Mouse (Mus musculus) fat pad, adult 2 months (tissue): ENCODE data around the gene 4921536K21Rik.
"Not testable (repeated sequence)": the region's sequence is repeated elsewhere in the genome, so short reads cannot be mapped to it uniquely, and the experiment has no call there.

Experiments
- DNase-seq: peaks from one replicate; pipeline ENCODE4 v3.0.0-alpha.2; 2011; ENCODE audit warnings: low read depth, low spot score; ENCODE audit errors: extremely low read depth

The 4921536K21Rik gene

GRCm38 (mm10) chr11:3911440-3911839 is 16.5 kb upstream of the 4921536K21Rik start:
- DNase-seq = not testable (repeated sequence)

GRCm38 (mm10) chr11:3910513-3911310 is 15.8 kb upstream of the 4921536K21Rik start:
- DNase-seq = no peak

DNA sequence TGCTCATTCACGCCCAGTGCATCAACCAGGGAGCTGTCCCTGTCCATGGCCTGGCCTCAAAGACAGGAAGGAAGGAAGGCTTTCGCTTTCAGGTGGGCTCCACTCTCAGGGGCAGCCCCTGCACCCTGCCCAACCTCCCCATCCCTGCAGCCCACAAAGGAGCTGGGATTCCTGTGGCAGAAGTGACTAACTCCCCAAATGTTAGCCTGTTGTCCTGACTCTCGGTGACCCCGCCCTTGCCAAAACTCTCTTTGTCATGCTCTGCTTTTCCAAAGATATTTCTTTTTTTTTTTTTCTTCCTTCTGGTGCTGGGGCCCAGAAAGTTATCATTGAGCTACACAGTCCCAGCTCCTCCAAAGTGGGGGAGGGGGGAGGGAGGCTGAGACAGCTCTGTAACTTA is 14.3 kb upstream of the 4921536K21Rik start:
- DNase-seq = no peak

GRCm38 (mm10) chr11:3905446-3905845 is 10.5 kb upstream of the 4921536K21Rik start:
- no peak for DNase-seq

DNA sequence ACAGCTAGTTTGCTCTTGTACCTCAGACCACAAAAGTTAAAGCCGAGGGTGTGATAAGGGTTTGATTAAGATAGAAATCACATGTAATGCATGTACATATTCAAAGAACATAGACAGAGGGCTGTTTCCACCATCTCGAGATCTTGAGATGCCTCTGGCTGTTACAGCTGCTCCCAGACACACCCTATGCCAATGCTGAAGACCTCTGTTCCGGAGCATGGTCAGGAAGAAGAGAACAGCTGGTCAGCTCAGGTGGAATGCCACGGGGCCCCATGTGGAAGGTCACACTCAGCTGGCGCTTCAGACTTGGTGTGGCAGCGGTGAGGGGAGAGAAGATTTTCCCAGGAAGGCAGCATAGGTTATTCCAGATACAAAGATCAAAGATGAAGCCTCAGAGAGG is 9.8 kb upstream of the 4921536K21Rik start:
- DNase-seq = no peak

- peak; percentile 96 for DNase-seq
These were observed 8.1 kb upstream of the 4921536K21Rik start for GRCm38 (mm10) chr11:3903046-3903445.

- no peak for DNase-seq
These were observed 7.6 kb upstream of the 4921536K21Rik start for GRCm38 (mm10) chr11:3902516-3902915.

- no peak for DNase-seq
These were observed 5.4 kb upstream of the 4921536K21Rik start for GRCm38 (mm10) chr11:3900296-3900695.

DNA sequence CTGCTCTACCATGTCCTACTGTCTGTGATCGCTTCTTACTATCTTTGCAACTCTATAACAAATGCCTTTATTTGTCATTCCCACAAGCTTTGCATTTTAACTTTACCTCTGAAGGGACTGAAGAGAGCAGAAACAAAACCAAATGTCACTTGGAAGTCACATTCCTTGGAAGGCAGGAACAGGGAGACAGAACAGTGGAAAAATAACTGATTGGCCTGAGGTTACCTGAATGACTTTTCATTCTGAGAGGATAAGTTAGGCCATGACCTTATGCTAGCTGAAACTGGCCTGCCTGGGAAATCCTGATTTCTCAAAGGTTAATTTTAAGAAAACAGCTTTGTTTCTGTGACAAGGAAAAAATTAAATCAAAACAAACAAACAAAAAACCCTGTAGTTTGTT is 1.0 kb upstream of the 4921536K21Rik start:
- no peak for DNase-seq

DNA sequence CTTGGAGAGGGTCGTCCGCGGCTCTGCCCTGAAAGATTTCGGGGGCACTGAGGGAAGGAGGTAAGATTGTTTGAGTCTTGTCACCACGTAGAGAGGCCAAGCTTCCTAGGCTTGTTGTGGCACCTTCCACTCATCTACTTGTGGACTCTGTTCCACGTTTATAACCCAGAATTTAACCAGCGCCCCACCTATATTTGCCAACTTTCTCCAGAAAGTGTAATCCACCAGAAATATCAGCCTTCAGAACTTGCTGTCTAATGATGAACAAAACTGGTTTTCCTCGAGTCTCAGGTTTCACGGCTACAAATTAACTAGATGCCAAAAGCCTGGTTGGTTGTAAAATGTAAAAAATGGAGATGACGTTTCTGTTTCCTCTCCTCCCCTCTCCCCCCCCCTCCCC is 560 bp upstream of the 4921536K21Rik start:
- DNase-seq = no peak

DNA sequence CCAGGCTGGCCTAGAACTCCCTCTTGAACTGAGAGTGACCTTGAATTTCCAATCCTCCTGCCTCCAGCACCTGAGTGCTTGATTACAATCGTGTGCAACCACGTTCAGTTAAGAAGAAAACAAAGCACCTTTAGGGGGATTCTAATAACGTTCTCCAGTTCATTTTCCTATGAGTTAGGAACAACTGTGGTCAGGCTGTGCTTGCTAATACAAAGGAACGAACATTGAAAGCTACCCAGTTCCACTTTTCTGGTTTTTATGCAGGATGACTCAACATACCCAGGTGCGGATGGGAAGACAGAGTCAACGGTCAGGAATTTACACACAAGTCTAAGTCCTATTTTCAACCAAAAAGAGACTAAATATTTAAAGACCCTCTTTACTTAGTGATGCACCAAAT is 928 bp downstream of the 4921536K21Rik start:
- no peak for DNase-seq

DNA sequence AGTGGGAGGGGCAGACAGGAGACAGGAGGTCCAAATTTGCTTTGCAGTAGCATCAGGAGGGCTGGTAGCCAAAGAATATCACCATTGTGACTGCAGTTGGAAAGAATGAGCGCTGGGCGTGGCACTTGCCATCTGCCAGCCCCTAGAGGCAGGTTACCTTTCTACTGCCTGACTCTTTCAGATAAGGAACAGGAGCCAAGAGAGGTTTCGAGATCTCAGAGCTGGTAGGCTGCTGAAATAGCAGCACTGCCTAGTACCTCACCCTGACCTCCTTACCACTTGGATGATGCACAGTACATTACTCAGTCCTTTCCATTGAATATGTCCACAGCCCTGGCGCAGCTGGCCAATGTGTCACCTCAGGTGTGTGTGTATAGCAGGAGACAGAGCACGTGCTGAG is 7.6 kb downstream of the 4921536K21Rik start:
- DNase-seq = peak; percentile 85

- DNase-seq = no peak
These were observed 11.2 kb downstream of the 4921536K21Rik start for GRCm38 (mm10) chr11:3883711-3884110.

GRCm38 (mm10) chr11:3879836-3880235 is 15.1 kb downstream of the 4921536K21Rik start:
- DNase-seq = no peak

GRCm38 (mm10) chr11:3878660-3879059 is 16.2 kb downstream of the 4921536K21Rik start:
- no peak for DNase-seq

- DNase-seq = no peak
These were observed 18.5 kb downstream of the 4921536K21Rik start for GRCm38 (mm10) chr11:3876419-3876818.

GRCm38 (mm10) chr11:3864343-3864742 is 30.6 kb downstream of the 4921536K21Rik start:
- DNase-seq = no peak

DNA sequence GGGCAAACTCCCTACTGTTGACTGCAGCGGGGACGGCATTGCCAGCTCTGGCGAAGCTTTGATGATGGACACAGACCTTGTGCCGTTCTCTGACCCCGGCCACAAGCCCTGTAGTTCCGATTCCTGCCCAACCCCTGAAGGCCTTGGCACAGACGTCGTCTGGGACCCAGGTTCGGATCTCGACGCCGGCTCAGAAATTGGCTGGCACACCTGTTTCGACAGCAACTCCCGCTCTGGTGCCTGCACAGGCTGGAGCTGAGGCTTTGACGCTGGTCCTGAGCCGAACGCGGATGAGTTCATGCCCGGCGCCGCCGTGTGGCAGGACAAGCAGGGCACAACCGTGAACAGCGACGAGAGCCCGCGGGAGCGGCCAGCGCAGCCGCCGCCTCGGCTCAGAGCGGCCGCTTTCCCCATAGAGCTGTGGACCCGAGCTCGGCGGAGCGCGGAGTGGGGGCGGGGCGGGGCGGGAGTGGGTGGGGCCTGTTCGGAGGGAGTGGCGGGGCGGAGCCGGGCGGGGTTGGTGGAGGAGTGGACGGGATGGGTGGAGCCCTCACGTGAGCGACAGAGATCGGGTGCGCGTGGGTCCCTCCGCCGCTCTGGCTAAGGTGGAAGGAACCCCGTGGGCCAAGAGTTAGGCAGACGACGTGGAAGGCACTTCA is 31.3 kb downstream of the 4921536K21Rik start, which contains the start of gene Osbp2:
Gene Osbp2 (minus strand): TSS at position 450 of the 659 bp plus-strand sequence.
- no peak for DNase-seq

DNA sequence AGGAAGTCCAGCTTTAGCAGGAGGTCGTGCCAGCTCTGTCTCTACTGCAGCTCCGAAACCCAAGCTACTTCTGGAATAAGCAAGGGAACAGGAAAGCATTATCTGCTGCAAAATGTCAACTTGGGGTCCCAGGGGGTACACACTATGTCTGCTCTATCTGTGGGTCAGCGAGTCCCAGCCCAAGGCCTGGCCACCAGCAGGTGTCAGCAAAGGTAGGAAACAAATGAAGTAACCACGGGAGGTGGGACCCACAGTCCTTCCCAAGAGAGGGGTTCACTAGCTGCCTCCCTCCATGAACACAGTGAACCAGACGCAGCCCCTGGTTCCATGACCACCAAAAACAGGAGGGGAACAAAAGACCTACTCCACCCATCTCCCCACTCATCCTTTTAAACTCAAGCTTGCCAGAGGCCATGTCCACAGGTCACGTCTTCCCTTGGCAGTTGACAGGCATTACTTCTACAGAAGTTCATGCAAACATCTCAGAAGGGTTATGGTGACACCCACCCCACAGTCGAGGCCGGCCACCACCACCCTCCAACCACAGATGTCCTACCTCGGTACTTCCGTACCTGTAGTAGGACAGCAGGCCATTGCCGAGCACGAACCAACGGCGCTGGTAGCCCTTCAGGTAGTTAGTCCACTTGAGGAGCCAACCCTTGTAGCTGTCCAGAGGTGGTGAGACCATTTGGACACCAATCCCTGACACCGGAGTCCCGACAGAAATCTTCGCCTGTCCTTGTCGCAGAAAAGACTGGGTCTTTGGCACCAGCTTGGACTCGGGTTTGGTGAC is 32.0 kb downstream of the 4921536K21Rik start:
- no peak for DNase-seq

DNA sequence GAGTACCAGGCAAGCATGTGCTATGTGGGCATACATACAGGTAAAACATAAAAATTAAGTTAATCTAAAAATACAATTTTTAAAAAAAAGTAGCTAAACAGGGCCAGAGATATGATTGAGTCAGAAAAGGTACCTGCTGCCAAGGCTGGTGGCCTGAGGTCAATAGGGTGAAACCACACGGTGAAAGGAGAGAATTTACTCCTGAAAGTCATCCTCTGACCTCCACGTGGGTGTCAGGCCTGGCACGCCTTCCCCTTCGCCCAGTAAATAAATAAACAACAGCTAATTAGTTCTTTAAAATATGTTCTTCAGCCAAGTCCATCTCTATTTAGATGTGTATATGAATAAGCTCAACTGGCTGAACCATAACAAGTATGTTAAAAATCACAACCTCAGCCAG is 34.5 kb downstream of the 4921536K21Rik start:
- DNase-seq = no peak

- DNase-seq = no peak
These were observed 35.1 kb downstream of the 4921536K21Rik start for GRCm38 (mm10) chr11:3859778-3860177.

DNA sequence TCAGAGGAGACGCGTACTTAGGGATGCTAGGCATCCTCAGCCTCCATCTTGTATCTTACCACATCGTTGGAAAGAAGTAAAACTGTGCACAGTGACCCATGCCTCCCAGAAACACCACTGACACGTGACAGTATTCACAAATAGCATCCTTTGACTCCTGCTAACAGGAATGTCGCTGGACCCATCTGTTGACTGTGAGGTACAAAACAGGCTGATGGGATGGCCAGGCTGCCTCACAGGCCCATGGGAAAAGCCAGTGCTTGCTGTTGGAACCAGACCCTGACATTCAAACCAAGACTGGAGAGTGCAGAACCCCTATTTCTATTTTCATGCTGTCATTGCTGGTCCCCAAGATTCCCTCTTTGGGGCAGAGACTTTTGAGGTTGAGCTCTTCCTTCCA is 37.0 kb downstream of the 4921536K21Rik start:
- no peak for DNase-seq
